Mouse (Mus musculus) WW6 (cell line): ENCODE results near the gene Bicra.

Experiments
- DNase-seq: peaks from one replicate; pipeline ENCODE4 v3.0.0-alpha.2; 2013; ENCODE audit warnings: low read depth, low spot score

The Bicra gene

GRCm38 (mm10) chr7:16048164-16048564 is 443 bp upstream of the Bicra start:
- DNase-seq = peak; percentile 89

DNA sequence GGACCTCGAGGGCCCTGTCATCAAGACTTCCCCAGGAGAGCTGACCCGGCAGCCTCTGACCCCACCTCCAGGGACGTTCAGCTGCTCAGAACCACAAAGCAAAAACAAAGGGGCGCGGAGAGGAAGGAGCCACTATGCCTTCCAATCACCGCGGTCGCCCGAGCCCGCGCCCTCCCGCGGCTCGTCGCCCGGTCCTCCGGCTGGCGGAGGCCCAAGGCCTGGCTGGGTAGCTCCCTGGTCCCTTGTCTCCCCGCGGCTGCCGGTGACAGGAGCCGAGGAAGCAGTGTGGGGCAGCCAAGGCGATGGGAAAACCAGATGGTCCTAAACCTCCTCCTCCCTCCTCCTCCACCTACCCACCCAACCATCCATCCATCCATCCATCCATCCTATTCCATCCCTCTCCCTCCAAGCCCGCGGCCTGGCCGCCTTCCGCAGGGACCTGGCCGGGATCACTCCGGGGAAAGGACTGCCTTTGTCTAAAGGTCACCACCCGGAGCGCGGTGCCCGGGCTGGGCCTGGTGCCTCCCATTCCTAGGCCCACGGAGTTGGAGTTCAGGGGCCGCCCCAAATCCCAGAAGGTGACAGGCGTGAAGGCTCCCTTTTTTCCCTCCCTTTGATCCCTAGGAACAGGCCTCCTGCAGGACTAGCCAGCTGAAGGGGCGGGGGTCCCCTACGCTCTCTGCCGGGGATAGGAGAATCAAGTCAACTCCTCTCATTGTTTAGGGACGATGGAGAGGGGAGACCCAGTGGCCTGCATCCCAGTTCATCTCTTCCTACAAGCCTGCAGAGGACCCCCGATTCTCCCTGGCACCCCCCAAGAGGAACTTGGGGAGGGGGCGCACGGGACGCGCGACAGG is 1.0 kb downstream of the Bicra start:
- DNase-seq = no peak

GRCm38 (mm10) chr7:16046101-16046480 is 1.6 kb downstream of the Bicra start:
- DNase-seq = no peak

DNA sequence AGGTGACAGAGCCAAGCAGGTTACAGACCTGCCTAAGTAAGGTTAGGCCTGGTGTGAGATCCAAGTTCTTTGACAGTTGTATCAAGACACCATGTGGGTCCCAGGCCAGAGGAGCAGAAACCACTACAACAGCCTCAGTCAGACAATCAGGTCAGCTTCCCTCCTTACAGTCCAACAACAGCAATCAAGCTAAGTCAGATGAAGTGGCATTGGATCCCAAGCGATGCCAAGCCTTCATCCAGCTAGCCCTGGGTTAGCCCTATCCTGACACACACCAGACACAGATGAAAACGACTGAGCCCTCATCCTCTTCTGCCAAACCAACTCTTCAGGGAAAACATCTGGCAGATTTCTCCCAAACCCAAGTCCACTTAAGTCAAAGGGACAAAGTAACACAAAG is 2.2 kb downstream of the Bicra start:
- DNase-seq = no peak

GRCm38 (mm10) chr7:16044531-16044930 is 3.2 kb downstream of the Bicra start:
- no peak for DNase-seq

DNA sequence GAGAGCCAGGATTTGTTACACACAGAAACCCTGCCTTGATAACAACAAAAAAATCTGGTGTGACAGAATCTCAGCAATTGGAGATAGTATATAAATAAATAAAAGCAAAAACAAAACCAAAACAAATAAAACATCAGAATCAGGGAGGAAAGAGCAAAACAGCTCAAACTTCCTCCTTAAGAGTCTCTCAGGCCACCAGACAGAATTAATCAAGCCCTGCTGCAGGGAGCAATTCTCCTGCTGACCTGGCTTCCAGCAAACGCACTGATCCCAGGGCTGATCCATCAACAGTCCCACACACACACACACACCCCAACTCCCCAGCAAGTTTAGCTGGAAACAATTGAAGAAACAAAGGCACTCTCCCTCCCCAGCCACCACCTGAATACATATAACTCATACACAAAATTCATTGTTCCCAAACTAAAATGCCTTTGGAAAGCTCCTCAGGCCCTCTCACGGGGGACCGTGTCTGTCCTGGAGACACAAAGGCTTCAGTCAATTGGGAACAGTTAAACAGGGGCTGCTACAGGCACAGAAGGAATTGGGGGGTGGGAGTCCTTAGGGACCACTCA is 3.8 kb downstream of the Bicra start:
- no peak for DNase-seq

- no peak for DNase-seq
Measured at GRCm38 (mm10) chr7:16042850-16043775, 4.6 kb downstream of the Bicra start.

- DNase-seq = no peak
Measured at GRCm38 (mm10) chr7:16041208-16041607, 6.5 kb downstream of the Bicra start.

GRCm38 (mm10) chr7:16039363-16039762 is 8.4 kb downstream of the Bicra start:
- DNase-seq = no peak

GRCm38 (mm10) chr7:16036972-16037371 is 10.7 kb downstream of the Bicra start:
- no peak for DNase-seq

- DNase-seq = no peak
Measured at GRCm38 (mm10) chr7:16033580-16034461, 13.9 kb downstream of the Bicra start.

DNA sequence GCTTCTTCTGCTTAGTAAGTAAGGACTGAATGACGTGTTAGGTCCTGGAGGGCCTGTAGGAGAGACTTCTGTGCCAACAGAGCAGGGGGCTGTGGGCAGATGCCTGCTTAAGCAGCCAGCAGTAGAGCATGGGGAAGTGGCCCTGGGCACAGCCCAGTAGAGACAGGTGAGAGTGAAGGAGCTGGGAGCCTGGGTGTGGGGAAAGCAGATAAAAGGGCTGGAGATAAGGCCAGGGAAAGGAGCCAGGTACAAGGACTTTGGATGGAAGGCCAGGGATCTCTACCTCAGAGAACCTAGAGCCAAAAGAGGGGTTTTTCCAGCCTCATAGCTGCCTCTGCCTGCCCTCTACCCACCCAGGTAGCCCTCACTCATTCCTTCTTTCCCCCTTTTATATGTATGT is 14.7 kb downstream of the Bicra start:
- DNase-seq = no peak

GRCm38 (mm10) chr7:16031072-16031471 is 16.6 kb downstream of the Bicra start:
- DNase-seq = no peak

GRCm38 (mm10) chr7:16028102-16028927 is 19.4 kb downstream of the Bicra start:
- no peak for DNase-seq

GRCm38 (mm10) chr7:16024603-16025222 is 23.0 kb downstream of the Bicra start:
- DNase-seq = no peak

GRCm38 (mm10) chr7:16019256-16020094 is 28.2 kb downstream of the Bicra start:
- no peak for DNase-seq

DNA sequence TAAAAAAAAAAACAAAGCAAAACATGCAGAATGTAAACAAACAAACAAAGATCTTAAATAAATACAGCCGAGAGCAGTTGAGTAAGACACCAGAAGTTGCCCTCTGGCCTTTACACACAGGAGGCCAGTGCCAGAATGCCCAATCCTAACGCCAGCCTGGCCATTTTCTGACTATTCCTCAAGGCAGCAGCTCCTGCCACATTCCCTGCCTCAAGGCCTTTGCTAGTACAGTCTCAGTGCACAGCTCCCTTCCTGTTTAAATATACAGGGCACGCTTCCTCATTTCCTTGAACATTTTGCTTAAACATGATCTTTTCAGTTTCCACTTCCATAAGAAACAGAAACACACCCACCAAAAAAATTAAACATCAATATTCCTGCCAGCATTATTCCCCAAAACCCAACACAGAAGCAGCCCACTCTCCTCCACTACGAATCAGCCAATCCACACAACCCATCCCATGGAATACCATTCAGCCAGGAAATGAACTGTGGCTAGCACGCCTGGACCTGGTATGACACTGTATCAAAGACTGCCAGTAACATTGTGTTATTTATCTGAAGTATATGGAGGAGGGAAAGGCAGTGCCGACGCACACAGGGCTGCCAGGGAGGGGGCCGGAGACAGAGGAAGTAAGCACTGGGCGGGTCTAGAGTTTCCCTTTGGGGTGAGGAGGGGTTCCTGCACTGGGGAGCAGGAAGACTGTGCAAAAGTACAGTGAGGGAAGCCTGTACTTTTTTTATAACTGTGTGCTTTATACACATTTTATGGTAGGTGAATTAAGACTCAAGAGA is 29.5 kb downstream of the Bicra start:
- DNase-seq = no peak

DNA sequence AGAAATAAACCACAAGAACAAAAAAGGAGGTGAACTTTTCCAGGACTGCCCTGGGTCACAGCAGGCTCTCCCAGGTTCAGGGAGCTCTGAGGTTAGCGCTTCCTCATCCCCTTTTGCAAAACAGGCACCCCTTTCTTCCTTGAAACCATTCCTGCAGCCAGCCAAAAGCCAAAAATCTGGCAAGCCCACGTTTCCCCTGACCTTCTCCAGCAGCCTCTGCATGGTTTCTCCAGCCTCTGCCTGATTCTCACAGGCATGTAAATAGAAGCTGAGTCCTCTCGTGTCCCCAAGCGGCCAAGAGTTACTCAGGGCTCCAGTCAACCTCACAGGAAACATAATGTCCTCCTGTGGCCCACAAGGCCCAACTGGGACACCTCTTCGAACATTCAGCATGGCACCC is 32.3 kb downstream of the Bicra start:
- no peak for DNase-seq
